Mouse (Mus musculus) hindbrain, embryonic 14.5 days (tissue): ENCODE results near the gene Aplp1. TPM values are rescaled to one million over a fixed set of nuclear protein-coding genes. Genes with fewer than 3 reads are reported as not detected.

Experiments
- ATAC-seq: fragments of 200-750 bp; cut with Nextera tagmentation; 2 replicates; pipeline ENCODE4 v1.8.0; 2017; ENCODE audit warnings: moderate number of reproducible peaks, mild to moderate bottlenecking, moderate TSS enrichment, moderate library complexity; ENCODE audit not compliant: low FRiP score
- DNase-seq: peaks from one replicate; pipeline ENCODE4 v3.0.0-alpha.2; 2015; ENCODE audit warnings: low spot score
- H3K27ac ChIP-seq: fragments of 300-500 bp; sonication (generic); 2 replicates; pipeline ENCODE4 v1.5.1; 2014; ENCODE audit warnings: mild to moderate bottlenecking, moderate library complexity
- H3K27me3 ChIP-seq: fragments of 300-500 bp; sonication (generic); 2 replicates; pipeline ENCODE4 v1.6.1; 2014; ENCODE audit warnings: mild to moderate bottlenecking, low read length, mixed read lengths; ENCODE audit not compliant: control insufficient read depth, insufficient read depth
- H3K36me3 ChIP-seq: fragments of 300-500 bp; sonication (generic); replicated peaks from 2 replicates; pipeline ENCODE4 v1.6.1; 2014; ENCODE audit not compliant: control insufficient read depth, insufficient read depth
- H3K4me1 ChIP-seq: fragments of 300-500 bp; sonication (generic); replicated peaks from 2 replicates; pipeline ENCODE4 v1.6.1; 2014; ENCODE audit warnings: antibody characterized with exemption, low read length, mixed read lengths; ENCODE audit not compliant: control insufficient read depth, insufficient read depth
- H3K4me2 ChIP-seq: fragments of 300-500 bp; sonication (generic); replicated peaks from 2 replicates; pipeline ENCODE4 v1.6.1; 2014; ENCODE audit warnings: mild to moderate bottlenecking, moderate library complexity
- H3K4me3 ChIP-seq: fragments of 300-500 bp; sonication (generic); replicated peaks from 2 replicates; pipeline ENCODE4 v1.5.1; 2014; ENCODE audit warnings: mild to moderate bottlenecking, low read length
- H3K9ac ChIP-seq: fragments of 300-500 bp; sonication (generic); 2 replicates; pipeline ENCODE4 v1.6.1; 2014
- H3K9me3 ChIP-seq: fragments of 300-500 bp; sonication (generic); 2 replicates; pipeline ENCODE4 v1.6.1; 2016; ENCODE audit warnings: low read length; ENCODE audit not compliant: control insufficient read depth
- WGBS: fragments of 180-500 bp; shearing (Covaris S2); extraction: QIAGEN DNeasy Blood & Tissue Kit; methylation state at CpG from one replicate; pipeline ENCODE4 v1.1.7; 2014; 5-methylcytosine and 5-hydroxymethylcytosine counted together
- polyA plus RNA-seq: library from polyadenylated mRNA; unstranded; fragments of >200 nt; fragmentation: Nextera tagmentation; extraction: Ambion mirVana; gene quantifications from 2 replicates; pipeline ENCODE4 v1.2.1, GENCODE M21; 2014

Gene Aplp1
- polyA plus RNA-seq, 1 experiment from 2014 or later: 690 TPM

- no peak overlapping the region for H3K27ac ChIP-seq
- H3K4me1 ChIP-seq: no peaks in the 10 kb centered on the region
- H3K36me3 ChIP-seq: no peaks in the 10 kb centered on the region
- ATAC-seq (no peak), DNase-seq (no peak)
- no peak overlapping the region for H3K4me3 ChIP-seq
- 71% methylated on average over 4 of the region's 4 CpGs for WGBS
- no peaks in the 10 kb centered on the region for H3K9me3 ChIP-seq
- H3K9ac ChIP-seq: no peak overlapping the region
- H3K27me3 ChIP-seq: no peaks in the 10 kb centered on the region
- H3K4me2 ChIP-seq: no peak overlapping the region
These were observed 43.0 kb downstream of the Aplp1 start for GRCm38 (mm10) chr7:30402343-30402742.

- ATAC-seq (no peak), DNase-seq (no peak)
- H3K4me2 ChIP-seq: no peak overlapping the region
- H3K9me3 ChIP-seq: no peaks in the 10 kb centered on the region
- no peaks in the 10 kb centered on the region for H3K36me3 ChIP-seq
- no peak overlapping the region for H3K27ac ChIP-seq
- no peaks in the 10 kb centered on the region for H3K27me3 ChIP-seq
- no peak overlapping the region for H3K4me3 ChIP-seq
- H3K9ac ChIP-seq: no peak overlapping the region
- H3K4me1 ChIP-seq: no peaks in the 10 kb centered on the region
- WGBS: 44% methylated on average over 7 of the region's 7 CpGs
These were observed 45.7 kb downstream of the Aplp1 start for GRCm38 (mm10) chr7:30399671-30400070.

GRCm38 (mm10) chr7:30394871-30395270 lies 50.5 kb downstream of the Aplp1 start:
- Histone ChIP-seq H3K36me3 (no peaks in the 10 kb centered on the region), H3K9me3 (no peaks in the 10 kb centered on the region), H3K4me2 (no peak overlapping the region), H3K4me3 (no peak overlapping the region), H3K4me1 (no peaks in the 10 kb centered on the region), H3K9ac (no peak overlapping the region), H3K27me3 (no peaks in the 10 kb centered on the region), H3K27ac (no peak overlapping the region)
- ATAC-seq: no peak
- DNase-seq: no peak
- 48% methylated on average over 2 of the region's 2 CpGs for WGBS

GRCm38 (mm10) chr7:30394379-30394778 lies 51.0 kb downstream of the Aplp1 start:
- Histone ChIP-seq H3K4me2 (no peak overlapping the region), H3K9ac (no peak overlapping the region), H3K4me1 (no peaks in the 10 kb centered on the region), H3K36me3 (no peaks in the 10 kb centered on the region), H3K27ac (peak overlapping the region; percentile 58; the same call in 1 of the 2 replicates), H3K27me3 (no peaks in the 10 kb centered on the region), H3K9me3 (no peaks in the 10 kb centered on the region), H3K4me3 (no peak overlapping the region)
- DNase-seq: no peak
- no peak for ATAC-seq
- WGBS: 67% methylated on average over 11 of the region's 11 CpGs

- no peak overlapping the region for H3K27ac ChIP-seq
- no peak for ATAC-seq
- H3K4me3 ChIP-seq: no peak overlapping the region
- H3K27me3 ChIP-seq: no peaks in the 10 kb centered on the region
- H3K4me1 ChIP-seq: no peaks in the 10 kb centered on the region
- H3K4me2 ChIP-seq: no peak overlapping the region
- no peaks in the 10 kb centered on the region for H3K9me3 ChIP-seq
- 88% methylated on average over 4 of the region's 4 CpGs for WGBS
- no peaks in the 10 kb centered on the region for H3K36me3 ChIP-seq
- no peak for DNase-seq
- no peak overlapping the region for H3K9ac ChIP-seq
These were observed 51.7 kb downstream of the Aplp1 start for GRCm38 (mm10) chr7:30393631-30394030.

- WGBS: 73% methylated on average over 4 of the region's 4 CpGs
- no peak for DNase-seq
- Histone ChIP-seq H3K4me2 (no peak overlapping the region), H3K27me3 (no peaks in the 10 kb centered on the region), H3K4me3 (no peak overlapping the region), H3K4me1 (no peaks in the 10 kb centered on the region), H3K27ac (no peak overlapping the region), H3K36me3 (no peaks in the 10 kb centered on the region), H3K9ac (no peak overlapping the region), H3K9me3 (no peaks in the 10 kb centered on the region)
- ATAC-seq: no peak
These were observed 52.4 kb downstream of the Aplp1 start for GRCm38 (mm10) chr7:30392746-30393520.

Other genes with a start within 250 kb of the Aplp1 start
- gene Capns1, start 246.7 kb downstream of the Aplp1 start, polyA plus RNA-seq: 62.0 and 70.7 TPM in 2 replicates
- 179 and 199 TPM in 2 replicates for gene Polr2i, start 213.6 kb downstream of the Aplp1 start, polyA plus RNA-seq
- 390 and 397 TPM in 2 replicates for gene Tbcb, start 213.3 kb downstream of the Aplp1 start, polyA plus RNA-seq
- gene Ovol3, start 209.8 kb downstream of the Aplp1 start, polyA plus RNA-seq: not detected in 2 replicates
- 0.16 and 0.43 TPM in 2 replicates for gene Thap8, start 165.4 kb downstream of the Aplp1 start, polyA plus RNA-seq
- gene Wdr62, start 165.1 kb downstream of the Aplp1 start, polyA plus RNA-seq: 5.7 and 5.9 TPM in 2 replicates
- gene Clip3, start 153.8 kb downstream of the Aplp1 start, polyA plus RNA-seq: 123 and 146 TPM in 2 replicates
- 119 and 123 TPM in 2 replicates for gene Alkbh6, start 136.8 kb downstream of the Aplp1 start, polyA plus RNA-seq
- gene Syne4, start 130.7 kb downstream of the Aplp1 start, polyA plus RNA-seq: 10.7 and 11.9 TPM in 2 replicates
- not detected in 2 replicates for gene E130208F15Rik, start 123.8 kb downstream of the Aplp1 start, polyA plus RNA-seq
- gene Sdhaf1, start 121.6 kb downstream of the Aplp1 start, polyA plus RNA-seq: 16.5 and 19.2 TPM in 2 replicates
- gene Lrfn3, start 82.8 kb downstream of the Aplp1 start, polyA plus RNA-seq: 14.5 and 15.0 TPM in 2 replicates
- gene Tyrobp, start 31.8 kb downstream of the Aplp1 start, polyA plus RNA-seq: 27.2 and 35.6 TPM in 2 replicates
- gene Hcst, start 25.7 kb downstream of the Aplp1 start, polyA plus RNA-seq: 1.1 TPM in 1 of 2 replicates, not detected in the other
- gene Nfkbid, start 23.8 kb downstream of the Aplp1 start, polyA plus RNA-seq: 1.8 and 2.9 TPM in 2 replicates
- gene Kirrel2, start 12.2 kb upstream of the Aplp1 start, polyA plus RNA-seq: 1.8 and 2.4 TPM in 2 replicates
- 0.54 and 0.83 TPM in 2 replicates for gene Nphs1, start 12.8 kb upstream of the Aplp1 start, polyA plus RNA-seq
- 0.48 TPM in 1 of 2 replicates, not detected in the other for gene Prodh2, start 48.1 kb upstream of the Aplp1 start, polyA plus RNA-seq
- 112 TPM in 2 replicates for gene Arhgap33, start 89.5 kb upstream of the Aplp1 start, polyA plus RNA-seq
- gene Hspb6, start 106.6 kb upstream of the Aplp1 start, polyA plus RNA-seq: 9.3 and 12.6 TPM in 2 replicates
- 10.4 and 11.0 TPM in 2 replicates for gene Proser3, start 106.8 kb upstream of the Aplp1 start, polyA plus RNA-seq
- 49.2 and 49.4 TPM in 2 replicates for gene Lin37, start 114.3 kb upstream of the Aplp1 start, polyA plus RNA-seq
- 88.7 and 105 TPM in 2 replicates for gene U2af1l4, start 117.8 kb upstream of the Aplp1 start, polyA plus RNA-seq
- gene Gm49396, start 117.8 kb upstream of the Aplp1 start, polyA plus RNA-seq: 6.5 and 9.2 TPM in 2 replicates
- 109 and 118 TPM in 2 replicates for gene Psenen, start 118.1 kb upstream of the Aplp1 start, polyA plus RNA-seq
- gene Igflr1, start 119.9 kb upstream of the Aplp1 start, polyA plus RNA-seq: 2.2 and 3.1 TPM in 2 replicates
- gene Kmt2b, start 143.2 kb upstream of the Aplp1 start, polyA plus RNA-seq: 11.4 and 12.9 TPM in 2 replicates
- 0.35 and 0.42 TPM in 2 replicates for gene Zbtb32, start 153.4 kb upstream of the Aplp1 start, polyA plus RNA-seq
- gene Upk1a, start 167.3 kb upstream of the Aplp1 start, polyA plus RNA-seq: 0.43 and 0.76 TPM in 2 replicates
- 1,184 and 1,299 TPM in 2 replicates for gene Cox6b1, start 180.6 kb upstream of the Aplp1 start, polyA plus RNA-seq
- gene Etv2, start 190.3 kb upstream of the Aplp1 start, polyA plus RNA-seq: 0.19 TPM in 1 of 2 replicates, not detected in the other
- 115 and 118 TPM in 2 replicates for gene Rbm42, start 204.8 kb upstream of the Aplp1 start, polyA plus RNA-seq
- gene Haus5, start 219.5 kb upstream of the Aplp1 start, polyA plus RNA-seq: 20.0 and 20.6 TPM in 2 replicates
- gene Pmis2, start 226.1 kb upstream of the Aplp1 start, polyA plus RNA-seq: not detected in 2 replicates